Mouse (Mus musculus): ENCODE measurements around the gene Olfr325. TPM values are rescaled to one million over a fixed set of nuclear protein-coding genes. Genes with fewer than 3 reads are reported as not detected.
"Not testable (repeated sequence)": the region's sequence is repeated elsewhere in the genome, so short reads cannot be mapped to it uniquely, and the experiment has no call there.

The Olfr325 gene
- polyA plus RNA-seq (2012; rRNA removed), result not detected in 2 replicates

DNA sequence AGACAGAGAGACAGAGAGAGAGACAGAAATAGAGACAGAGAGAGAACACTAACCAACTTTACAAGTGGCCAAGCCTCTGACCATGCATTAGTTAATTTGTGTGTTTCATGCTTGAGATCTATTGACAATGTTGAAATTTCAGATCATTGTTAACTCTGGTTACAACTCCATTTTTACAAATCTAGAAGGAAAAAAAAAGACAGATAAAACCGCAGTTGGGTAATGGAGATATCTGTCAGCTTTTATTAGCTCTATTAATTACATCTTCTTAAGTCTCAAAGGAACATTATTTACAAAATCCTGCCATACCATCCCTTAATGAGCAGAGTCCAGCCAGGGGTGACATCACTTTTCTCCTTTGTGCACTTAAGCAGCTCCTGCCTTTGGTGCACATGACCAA lies at the start of gene Olfr325:
Olfr325 (plus strand) TSS at position 301 of the 400 bp plus-strand sequence.
- DNase-seq (ENCODE audit: low spot score), result no peak

DNA sequence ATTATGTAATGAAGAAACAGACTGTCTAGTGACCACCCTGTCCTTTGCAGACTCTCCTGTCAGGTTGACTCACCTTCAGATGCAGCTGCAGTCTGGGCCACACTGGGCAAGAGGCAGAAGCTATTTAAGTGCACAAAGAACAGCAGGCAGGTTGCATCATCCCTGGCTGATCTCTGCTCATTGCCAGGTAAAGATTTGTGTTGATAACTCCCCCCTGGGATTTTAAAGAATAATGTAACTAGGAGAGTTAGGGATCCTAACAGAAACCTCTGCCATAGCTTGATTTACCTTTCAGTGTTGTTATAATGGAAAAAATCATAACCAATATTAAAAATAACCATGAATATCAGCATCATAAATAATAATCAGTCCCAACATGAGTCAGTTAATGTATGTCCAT lies 42.8 kb upstream of the Olfr325 start, which contains the start of gene Olfr330:
Olfr330 (minus strand) TSS at position 101 of the 400 bp plus-strand sequence.
- DNase-seq (ENCODE audit: low spot score), result not testable (repeated sequence)

DNA sequence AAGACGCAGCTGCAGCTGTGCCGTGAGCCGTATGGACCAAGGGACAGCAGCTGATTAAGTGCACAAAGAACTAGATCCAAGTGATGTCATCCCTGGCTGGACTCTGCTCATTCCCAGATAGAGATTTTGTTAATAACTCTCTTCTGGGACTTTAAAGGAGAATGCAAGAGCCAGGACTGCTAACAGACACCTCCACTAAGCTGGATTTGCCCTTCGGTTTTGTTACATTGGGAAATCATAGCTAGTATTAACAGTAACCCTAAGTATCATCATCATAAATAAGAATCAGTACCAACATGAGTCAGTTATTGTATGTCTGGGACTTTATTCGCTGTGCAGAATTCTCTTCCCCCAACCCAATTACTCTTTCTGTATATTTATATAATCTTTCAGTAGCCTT lies 31.2 kb upstream of the Olfr325 start, which contains the start of gene Olfr329-ps:
Olfr329-ps (minus strand) TSS at position 101 of the 400 bp plus-strand sequence.
- DNase-seq (ENCODE audit: low spot score), result no peak

DNA sequence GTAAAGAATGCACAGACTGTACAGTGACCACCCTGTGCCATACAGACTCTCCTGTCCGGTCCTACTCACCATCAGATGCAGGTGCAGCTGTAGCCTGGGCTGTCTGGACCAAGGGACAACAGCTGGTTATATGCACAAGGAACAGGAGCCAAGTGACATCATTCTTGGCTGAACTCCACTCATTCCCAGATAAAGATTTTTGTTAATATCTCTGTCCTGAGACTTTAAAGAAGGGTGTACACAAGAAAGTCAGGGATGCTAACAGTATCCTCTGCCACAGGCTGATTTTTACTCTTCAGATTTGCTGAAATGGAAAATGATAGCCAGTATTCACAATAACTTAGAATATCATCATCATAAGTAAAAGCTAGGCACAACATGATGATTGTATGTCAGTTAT lies 22.0 kb upstream of the Olfr325 start, which contains the start of gene Olfr328:
Olfr328 (minus strand) TSS at position 101 of the 400 bp plus-strand sequence.
- no peak for DNase-seq (ENCODE audit: low spot score)

- DNase-seq (ENCODE audit: low spot score), result no peak
Measured at GRCm38 (mm10) chr11:58570405-58570804, 7.1 kb upstream of the Olfr325 start, which contains the start of gene Olfr224. TSS of gene Olfr224 (minus strand) at chr11:58570553.

DNA sequence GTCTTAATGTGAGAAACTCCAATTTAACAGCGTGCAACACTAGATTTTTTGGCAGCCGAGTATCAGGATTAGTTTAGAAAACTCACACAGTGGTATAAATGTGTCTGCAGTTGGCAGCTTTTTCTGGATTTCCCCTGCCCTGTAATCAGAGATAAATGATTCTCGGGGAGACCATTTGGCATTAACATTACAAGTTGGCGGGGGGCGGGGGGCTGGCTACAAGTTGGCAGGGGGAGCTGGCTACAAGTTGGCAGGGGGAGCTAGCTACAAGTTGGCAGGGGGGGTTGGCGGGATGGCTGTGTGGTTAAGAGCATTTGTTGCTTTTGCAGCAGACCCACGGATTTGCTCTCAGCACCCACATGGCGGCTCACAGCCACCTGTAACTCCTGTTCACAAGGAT lies 1.1 kb downstream of the Olfr325 start:
- DNase-seq (ENCODE audit: low spot score), result no peak

DNA sequence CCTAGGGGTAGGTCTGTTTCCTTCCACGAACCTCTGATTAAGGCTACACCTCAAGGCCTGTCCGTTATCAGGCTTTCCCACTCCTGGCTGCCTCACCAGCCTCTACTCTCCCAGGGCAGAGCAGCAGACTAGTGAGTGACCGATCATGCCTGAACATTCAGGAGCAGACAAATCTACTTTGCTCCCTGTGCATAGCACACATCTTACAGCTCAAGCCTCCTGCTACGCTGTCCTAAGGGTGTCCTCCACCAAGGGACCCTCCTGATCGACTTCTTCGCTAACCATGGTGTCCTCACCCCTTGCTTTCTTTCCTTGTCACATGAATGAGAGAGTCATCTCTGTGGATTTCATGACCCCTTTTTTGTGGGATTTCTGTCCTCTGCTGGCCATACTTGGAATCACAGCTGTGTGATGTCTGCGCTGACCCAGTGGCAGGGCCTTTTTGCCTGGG lies 10.4 kb downstream of the Olfr325 start:
- DNase-seq (ENCODE audit: low spot score), result no peak

DNA sequence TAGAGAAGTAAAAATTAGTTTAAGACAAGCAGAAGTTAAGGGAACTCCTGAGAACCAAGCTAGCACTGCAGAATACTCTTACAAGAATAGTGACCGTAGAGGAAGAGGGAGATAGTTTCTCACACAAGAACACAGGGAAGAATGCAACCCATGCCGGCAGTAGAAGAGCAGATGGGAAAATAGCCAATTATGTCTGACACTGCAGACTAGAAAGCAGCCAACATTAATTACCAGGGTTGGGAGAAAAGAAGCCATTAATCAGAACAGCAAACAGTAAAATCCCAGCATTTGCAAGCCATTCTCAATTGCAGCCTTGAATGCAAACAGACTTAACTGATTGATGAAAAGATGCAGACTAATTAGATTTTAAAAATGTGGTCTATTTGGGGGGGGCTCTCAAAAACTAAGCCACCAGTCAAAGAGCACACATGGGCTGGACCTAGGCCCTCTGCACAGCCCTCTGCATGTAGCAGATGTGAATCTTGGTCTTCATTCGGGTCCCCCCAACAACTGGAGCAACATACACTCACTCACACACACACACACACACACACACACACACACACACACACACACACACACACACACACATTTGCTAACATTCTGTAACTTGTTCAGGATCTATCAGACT lies 11.2 kb downstream of the Olfr325 start:
- no peak for DNase-seq (ENCODE audit: low spot score)

DNA sequence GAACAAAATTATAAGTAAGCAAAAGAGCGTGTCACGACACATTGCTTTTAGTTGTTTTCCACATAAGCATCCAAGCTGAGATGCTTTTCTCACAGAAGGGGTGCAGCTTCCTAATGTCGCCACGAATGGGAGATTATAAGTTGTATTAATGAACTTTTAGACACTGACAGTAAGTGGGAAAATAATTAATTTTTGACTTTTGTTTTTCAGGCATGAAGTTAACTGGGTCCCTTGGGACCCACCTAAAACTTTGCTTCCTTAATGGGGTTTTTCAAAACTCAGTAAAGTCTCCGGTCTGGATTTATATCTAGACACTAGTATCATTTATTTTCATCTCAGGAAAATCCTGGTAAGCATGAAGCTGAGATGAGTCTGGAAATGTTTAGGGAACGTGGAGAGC lies 17.3 kb downstream of the Olfr325 start, which contains the start of gene Olfr324:
Olfr324 (plus strand) TSS at position 301 of the 400 bp plus-strand sequence.
- DNase-seq (ENCODE audit: low spot score), result no peak

DNA sequence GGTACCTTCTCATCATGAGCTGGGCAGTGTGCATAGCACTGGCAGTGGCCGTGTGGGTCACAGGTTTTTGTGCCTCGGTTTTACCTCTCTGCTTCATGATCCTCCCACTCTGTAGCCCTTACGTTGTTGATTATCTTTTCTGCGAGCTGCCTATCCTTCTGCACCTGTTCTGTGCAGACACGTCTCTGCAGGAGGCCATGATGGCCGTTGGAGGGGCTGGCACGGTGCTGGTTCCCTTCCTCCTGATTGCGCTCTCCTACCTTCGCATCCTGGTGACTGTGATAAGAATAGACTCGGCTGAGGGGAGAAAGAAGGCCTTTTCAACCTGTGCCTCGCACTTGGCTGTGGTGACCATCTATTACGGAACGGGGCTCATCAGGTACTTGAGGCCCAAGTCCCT lies 20.3 kb downstream of the Olfr325 start:
- no peak for DNase-seq (ENCODE audit: low spot score)

GRCm38 (mm10) chr11:58602062-58602461 lies 24.5 kb downstream of the Olfr325 start:
- DNase-seq (ENCODE audit: low spot score), result no peak

GRCm38 (mm10) chr11:58602800-58603560 lies 25.4 kb downstream of the Olfr325 start:
- no peak for DNase-seq (ENCODE audit: low spot score)

GRCm38 (mm10) chr11:58604688-58605087 lies 27.2 kb downstream of the Olfr325 start:
- no peak for DNase-seq (ENCODE audit: low spot score)

DNA sequence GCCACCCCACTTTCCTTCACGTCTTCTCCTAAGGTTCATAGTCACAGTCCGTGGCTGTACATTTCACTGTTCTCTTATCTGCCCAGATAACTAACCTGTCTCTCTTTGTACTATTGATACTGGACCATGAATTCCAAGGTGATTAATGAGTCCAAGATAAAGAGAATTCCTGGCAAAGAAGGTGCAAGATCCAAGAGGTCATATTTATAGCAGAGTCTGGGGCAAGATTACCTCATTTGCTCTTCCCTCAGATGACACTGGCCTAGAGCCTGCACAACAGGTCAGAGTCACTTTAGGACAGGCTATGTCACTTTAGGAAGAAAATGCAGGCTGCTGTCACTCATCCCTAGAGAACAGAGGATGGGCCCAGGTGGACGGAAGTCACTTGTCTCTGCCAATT lies 27.7 kb downstream of the Olfr325 start:
- no peak for DNase-seq (ENCODE audit: low spot score)

DNA sequence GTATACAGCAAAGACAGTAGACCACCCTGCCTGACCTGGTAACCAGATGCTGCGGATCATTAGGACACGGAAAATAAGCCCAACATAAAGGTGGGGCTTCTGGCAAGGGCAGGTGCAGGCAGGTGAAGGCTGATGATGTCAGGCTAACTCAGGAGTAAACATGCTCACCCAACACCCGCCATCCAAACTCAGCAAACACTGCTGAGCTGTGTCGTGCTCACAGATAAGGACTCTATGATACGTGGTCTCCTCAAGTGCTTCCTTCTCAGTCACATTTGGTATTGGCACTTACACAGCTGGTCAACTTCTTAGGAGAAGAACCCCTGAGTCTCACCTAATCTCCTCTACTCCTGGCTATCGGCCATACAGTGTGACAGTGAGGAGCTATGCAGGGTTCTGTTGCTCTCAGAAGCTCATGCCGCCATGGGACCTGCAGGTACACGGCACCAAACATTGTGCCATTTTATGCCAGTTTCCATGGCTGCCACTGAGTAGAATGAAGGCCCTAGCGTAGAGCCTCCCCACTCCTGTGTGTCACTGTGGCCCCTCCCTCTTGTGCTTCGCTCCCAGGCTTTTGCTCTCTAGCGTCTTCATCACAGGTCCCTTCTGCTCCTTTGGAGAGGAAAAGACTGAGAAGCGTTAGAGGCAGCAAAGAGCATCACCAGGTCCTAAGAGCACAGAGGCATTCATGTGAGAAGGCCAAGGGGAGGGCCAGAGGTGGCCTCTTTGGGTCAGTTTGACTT lies 28.8 kb downstream of the Olfr325 start:
- no peak for DNase-seq (ENCODE audit: low spot score)

GRCm38 (mm10) chr11:58607030-58607429 lies 29.5 kb downstream of the Olfr325 start:
- DNase-seq (ENCODE audit: low spot score), result no peak

- no peak for DNase-seq (ENCODE audit: low spot score)
Measured at GRCm38 (mm10) chr11:58613359-58613758, 35.8 kb downstream of the Olfr325 start.

- DNase-seq (ENCODE audit: low spot score), result no peak
Measured at GRCm38 (mm10) chr11:58614526-58614925, 37.0 kb downstream of the Olfr325 start.

DNA sequence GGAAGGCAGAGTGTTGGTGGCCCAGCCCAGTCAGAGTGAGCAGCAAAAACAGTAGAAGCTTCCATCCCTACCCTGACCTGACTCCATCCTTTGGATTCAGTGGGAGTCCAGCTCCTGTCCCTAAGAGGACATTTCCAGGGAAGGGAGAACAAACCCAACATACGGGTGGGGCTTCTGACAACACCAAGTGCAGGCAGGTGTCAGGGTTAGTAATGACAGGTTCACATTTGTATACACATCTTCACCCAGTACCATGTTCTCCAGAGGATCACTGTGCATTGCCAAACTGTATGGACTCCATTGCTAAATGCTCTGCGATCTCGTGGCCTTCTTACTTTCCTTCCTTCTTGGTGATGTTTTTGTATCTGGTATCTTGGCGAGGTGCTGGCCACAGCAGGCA lies 38.4 kb downstream of the Olfr325 start, which contains the start of gene 2210407C18Rik:
2210407C18Rik (minus strand) TSS at position 101 of the 400 bp plus-strand sequence.
- no peak for DNase-seq (ENCODE audit: low spot score)

DNA sequence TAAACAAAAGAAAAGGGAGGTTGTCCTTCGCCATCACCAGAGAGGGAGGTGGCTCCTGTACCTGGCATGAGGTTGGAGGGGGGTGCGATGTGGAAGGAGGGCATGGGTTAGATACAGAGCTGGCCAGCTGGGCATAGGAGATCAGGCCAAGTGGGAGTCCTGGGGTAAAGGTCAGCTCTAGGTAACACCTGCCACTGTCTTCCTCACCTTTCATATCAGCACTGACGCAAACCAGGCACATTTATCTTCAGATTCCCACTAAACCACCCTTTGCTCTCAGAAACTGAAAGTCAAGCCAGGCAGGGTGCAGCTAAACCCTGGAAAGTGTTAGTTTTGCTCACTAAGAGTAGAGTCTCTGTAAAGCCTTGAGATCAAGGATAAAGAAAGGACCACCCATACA lies 40.8 kb downstream of the Olfr325 start:
- DNase-seq (ENCODE audit: low spot score), result no peak

- no peak for DNase-seq (ENCODE audit: low spot score)
Measured at GRCm38 (mm10) chr11:58618793-58619192, 41.3 kb downstream of the Olfr325 start.

DNA sequence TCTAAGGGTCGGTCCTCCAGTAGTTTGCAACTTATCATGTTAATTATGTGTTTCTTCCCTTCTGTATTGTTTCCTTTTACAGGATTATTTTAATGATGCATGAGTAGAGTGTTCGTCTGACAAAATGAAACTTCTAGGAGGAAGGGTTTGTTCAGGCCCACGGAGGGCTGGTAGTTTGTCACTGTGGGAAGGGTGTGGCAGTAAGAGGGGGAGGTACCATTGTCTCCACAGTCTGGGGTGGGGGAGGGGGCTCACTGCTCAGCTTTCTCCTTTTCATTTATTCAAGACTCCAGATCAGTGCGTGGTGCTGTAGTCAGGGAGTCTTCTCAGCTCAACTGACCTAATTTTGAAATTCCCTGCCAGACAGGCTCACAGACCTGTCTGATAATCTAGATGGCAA lies 48.6 kb downstream of the Olfr325 start:
- DNase-seq (ENCODE audit: low spot score), result no peak
